Mouse (Mus musculus): Measurements from ENCODE around the gene Hmgcl.
"Not testable (repeated sequence)": the region's sequence is repeated elsewhere in the genome, so short reads cannot be mapped to it uniquely, and the experiment has no call there.

Hmgcl gene

DNA sequence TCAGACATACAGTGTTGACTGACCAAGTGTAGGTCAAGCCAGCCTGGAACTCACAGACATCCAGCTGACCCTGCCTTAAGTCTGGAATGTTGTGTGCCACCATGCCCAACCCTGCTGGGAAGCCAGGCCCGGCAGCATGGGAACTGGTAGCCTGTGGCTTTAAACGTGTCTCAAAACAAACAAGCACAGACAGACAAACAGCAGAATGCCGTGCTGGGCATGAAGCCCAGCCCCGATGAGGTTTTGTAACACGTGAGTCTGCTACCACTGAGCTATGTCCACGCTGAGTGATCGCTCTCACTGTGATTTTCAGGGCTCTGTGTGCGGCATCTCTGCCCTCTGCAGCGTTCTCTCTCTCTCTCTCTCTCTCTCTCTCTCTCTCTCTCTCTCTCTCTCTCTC, 9.6 kb downstream of the Hmgcl start:
- DNase-seq (ENCODE audit: extremely low spot score, low read depth, low spot score) = no peak

DNA sequence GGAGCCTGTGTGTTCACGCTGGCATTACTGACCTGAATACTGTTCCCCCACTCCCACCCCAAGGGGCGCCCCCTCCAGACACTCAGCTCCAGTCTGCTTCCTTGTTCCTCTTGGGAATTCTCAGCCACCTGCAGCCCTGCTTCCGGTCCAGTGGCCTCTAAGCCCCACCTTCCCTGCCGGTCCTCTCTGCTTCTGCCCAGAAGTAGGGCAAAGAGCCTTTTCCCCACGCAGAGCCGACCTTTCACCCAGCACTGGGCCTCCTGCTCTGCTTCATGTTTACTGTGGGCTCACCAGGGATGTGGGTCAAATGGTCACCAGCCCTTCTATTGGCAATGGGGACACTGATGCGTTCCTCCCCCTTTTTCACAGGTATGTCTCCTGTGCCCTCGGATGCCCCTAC, 12.1 kb downstream of the Hmgcl start:
- no peak for DNase-seq (ENCODE audit: extremely low spot score, low read depth, low spot score)

DNA sequence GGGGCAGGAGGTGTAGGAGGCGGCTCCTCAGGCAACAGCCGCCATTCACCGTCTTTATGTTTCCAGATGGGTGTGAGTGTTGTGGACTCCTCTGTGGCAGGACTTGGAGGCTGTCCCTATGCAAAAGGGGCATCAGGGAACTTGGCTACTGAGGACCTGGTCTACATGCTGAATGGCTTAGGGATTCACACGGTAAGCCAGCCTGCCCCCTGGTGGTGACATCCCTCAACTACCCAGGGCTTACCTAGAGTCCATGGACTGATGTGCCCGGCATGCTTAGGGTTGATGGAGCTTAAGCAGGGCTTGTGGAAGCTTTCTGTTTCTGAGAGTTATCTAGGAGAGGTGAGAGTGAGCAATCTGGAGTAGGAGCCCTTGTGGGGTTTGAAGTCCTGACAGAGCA, 14.5 kb downstream of the Hmgcl start:
- DNase-seq (ENCODE audit: extremely low spot score, low read depth, low spot score) = no peak

DNA sequence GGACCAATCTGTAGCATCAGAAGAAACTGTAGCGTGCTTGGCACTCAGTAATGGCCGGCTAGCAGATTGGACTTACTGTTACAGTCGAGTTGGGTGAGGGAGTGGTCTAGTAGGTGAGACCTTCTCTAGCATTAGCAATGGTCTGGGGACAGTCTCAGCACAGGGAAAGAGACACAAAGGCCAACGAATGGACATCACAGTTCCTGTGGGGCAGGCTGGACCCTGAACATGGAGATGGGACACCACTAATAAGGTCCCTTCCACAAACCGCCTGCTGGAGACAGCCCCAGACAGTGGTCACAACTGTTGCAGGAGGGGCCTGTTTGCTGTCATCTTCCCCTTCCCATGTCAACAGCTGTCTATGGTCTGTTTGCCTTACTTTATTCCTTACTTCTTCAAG, 15.5 kb downstream of the Hmgcl start:
- DNase-seq (ENCODE audit: extremely low spot score, low read depth, low spot score) = no peak

DNA sequence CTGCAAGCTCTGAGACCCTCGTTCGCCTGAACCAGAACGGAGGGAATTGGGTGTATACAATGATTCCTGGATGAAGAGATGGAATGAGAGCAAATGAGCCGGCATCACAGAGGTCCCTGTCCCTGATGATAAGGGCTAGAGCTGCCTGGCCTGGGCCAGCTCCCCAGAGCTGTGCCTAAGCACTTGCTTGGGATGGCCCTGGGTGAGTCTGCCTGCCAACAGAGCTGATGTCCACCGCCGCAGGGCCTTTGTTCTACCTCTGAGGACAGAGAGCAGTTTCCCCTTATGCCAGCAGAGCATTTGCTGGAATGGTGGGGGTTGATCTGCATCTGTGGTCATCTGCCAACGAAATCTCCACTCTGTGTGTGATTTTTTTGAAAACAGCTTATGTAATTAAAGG, 15.9 kb downstream of the Hmgcl start:
- DNase-seq (ENCODE audit: extremely low spot score, low read depth, low spot score) = no peak

DNA sequence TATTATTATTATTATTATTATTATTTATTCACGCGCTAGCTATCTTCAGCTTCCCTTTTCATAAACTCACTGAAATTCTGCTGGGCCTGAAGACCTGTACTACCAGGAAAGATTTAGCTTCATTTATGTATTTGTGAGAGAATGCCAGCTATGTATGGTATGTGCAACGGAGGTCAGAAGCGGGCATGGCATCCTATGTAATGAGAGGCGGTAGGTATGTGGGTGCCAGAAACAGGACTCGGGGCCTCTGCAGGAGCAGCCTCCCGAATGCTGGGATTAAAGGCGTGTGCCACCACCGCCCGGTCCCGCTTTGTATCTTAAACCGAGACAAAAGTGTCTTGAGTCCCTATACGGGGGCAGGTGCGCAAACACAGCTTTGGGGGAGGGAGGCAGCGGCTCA, 16.7 kb downstream of the Hmgcl start:
- DNase-seq (ENCODE audit: extremely low spot score, low read depth, low spot score) = no peak

DNA sequence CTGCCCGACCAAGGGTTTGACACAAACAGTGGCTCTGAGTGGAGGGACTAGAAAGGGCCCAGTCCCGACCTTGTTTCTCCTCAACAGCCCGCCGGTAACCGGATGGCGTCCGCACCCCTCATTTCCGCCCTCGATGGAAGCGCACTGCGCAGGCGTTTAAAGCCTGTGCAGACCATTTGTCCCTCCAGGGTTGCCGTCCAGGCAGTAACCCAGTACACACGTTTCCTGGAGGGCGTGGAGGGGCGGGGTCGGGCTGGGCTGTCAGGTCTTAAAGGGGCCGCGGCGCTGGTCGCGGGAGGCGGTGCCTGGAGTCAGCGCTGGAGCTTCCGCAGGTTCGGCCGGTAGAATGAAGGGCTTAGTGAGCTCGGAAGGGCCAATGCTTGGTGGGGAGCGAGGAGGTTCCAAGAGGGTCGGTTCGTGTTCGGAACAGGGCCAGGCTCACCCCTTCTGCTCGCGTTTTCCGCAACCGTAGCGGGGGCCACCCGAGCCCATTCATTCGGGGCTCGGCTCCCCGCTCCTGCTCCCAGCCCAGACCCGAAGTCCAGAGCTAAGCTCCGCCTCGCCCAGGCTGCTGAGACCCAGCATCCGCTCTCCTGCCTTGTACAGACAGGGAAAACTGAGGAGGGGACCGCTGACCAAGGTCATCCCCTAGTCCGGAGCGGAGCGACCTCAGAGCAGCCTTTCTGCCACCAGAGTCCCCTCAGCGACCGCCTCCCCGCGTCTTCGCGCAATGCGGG, 17.4 kb downstream of the Hmgcl start, which contains the start of gene Gale:
Gale (plus strand) TSS at position 271 of the 737 bp plus-strand sequence.
- peak; percentile 94 for DNase-seq (ENCODE audit: extremely low spot score, low read depth, low spot score)

DNA sequence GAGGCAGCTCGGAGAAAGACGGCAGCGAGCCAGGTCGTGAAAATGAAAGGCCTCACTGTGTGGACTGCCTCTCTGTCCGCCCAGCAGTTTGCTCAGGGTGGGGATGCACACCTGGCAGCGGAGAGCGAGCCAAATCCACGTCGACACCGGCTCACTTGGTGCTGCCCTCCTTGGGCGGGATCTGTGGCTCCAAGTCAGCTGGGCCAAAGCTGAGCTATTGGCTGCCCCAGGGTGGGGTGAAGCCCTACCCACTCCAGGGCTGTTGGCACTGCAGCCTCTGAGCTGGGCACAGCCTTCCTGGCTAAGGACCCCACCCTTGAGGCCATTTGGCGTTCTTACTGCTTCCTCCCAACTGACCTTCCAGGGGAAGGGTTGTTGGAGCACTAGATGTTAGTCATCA, 18.2 kb downstream of the Hmgcl start:
- no peak for DNase-seq (ENCODE audit: extremely low spot score, low read depth, low spot score)

DNA sequence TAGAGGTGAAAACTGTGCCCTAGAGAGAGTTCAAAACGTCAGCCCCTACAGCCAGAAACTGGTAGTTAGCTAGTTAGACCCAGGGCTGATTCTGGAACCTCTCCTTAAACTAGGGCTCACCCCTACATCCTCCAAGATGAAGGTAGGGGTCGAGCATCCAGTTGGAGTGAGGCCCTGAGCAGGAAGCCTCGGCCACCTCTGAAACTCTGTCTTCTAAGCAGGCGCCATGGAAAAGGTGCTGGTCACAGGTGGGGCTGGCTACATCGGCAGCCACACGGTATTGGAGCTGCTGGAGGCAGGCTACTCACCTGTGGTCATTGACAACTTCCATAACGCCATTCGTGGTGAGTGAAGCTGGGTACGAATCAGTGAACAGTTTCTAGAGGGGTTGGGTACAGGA, 18.9 kb downstream of the Hmgcl start:
- no peak for DNase-seq (ENCODE audit: extremely low spot score, low read depth, low spot score)

DNA sequence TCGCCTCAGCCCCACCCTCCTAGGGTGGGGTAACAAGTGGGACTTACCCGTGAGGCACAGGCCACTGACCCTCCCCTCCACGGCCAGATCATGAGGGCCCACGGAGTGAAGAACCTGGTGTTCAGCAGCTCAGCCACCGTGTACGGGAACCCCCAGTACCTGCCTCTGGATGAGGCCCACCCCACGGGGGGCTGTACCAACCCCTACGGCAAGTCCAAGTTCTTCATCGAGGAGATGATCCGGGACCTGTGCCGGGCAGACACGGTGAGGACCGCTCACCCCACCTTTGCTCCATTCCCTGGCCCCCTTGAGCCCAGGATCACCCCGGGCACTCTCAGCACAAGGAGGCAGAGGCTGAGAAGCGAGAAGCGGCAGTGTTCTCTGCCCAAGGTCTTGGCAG, 20.0 kb downstream of the Hmgcl start:
- no peak for DNase-seq (ENCODE audit: extremely low spot score, low read depth, low spot score)

DNA sequence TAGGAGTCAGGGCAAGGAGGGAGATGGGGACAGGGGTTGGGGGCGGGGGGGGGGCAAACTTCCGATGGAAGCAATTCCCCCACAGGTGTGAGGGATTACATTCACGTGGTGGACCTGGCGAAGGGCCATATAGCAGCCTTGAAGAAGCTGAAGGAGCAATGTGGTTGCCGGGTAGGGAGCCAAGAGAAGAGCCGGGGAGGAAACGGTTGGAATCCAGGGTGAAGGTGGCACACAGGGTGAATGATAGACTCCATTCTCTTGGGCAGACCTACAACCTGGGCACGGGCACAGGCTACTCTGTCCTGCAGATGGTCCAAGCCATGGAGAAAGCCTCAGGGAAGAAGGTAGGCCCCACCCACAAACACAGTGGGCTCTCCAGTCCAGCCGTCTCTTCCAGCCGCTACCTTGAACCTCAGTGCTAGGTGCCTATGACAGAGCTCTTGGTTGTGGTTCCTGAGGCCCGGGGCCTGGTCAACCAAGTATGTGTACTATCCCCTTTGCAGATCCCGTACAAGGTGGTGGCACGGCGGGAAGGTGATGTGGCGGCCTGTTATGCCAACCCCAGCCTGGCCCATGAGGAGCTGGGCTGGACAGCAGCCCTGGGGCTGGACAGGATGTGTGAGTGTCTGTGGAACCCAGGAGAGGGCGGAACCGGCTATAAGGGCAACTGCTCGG, 21.0 kb downstream of the Hmgcl start:
- no peak for DNase-seq (ENCODE audit: extremely low spot score, low read depth, low spot score)

DNA sequence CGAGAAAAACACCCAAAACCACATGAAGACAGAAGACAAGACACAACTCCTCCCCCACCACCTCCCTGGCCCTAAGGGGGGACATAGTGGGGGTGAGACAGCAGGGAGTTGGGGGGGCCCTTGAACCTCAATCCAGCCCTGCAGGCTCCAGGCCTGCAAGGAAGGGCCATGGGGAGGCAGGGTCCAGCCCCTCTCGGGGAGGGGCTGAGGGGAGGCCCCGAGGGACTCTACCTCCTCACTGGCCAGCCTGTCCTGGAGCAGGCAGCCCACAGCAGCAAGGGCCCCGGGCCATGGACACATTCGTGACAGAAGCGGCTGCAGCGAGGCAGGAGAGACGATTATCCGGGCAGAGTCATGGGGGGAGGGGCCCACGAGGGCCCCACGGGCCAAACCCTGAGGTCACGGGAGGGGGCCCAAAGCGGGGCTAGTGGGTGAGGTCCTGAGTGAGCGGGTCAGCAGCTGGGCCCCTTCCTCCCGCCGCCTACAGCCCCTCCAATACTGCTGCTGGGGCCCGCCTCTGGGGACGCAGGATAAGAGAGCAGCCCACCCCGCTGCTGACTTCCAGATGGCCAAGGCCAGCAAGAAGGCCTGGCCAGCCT, 22.1 kb downstream of the Hmgcl start:
- no peak for DNase-seq (ENCODE audit: extremely low spot score, low read depth, low spot score)

DNA sequence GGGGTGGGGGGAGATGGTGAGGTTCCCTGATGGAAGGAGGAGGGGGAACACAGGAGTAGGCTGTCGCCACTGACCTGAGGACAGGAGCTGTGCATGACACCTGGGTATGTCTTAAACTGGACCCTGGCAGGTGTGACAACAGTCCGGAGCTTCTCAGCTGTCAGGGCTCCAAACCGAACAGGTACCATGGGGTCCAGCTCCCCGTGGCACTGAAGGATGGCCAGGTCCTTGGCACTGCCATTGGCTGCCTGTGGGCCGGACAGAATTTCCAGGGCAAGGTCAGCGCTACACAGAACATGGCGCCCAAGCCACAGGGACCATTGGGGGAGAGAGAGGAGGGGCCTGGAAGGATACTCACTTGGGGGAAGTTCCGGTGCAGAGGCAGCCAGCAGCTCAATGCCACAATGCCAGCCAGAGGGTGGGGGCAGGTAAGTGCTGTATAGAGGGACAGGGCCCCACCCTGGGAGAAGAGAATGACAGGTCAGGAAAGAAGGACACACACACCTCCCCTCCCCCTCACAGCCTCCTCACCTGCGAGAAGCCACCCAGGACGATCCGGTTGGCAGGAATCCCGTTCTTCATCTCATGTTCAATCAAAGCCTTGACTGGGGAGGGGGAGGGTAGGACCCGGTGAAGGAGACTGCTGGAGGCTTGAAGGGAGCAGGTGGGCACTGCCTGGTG, 23.0 kb downstream of the Hmgcl start:
- DNase-seq (ENCODE audit: extremely low spot score, low read depth, low spot score) = no peak

DNA sequence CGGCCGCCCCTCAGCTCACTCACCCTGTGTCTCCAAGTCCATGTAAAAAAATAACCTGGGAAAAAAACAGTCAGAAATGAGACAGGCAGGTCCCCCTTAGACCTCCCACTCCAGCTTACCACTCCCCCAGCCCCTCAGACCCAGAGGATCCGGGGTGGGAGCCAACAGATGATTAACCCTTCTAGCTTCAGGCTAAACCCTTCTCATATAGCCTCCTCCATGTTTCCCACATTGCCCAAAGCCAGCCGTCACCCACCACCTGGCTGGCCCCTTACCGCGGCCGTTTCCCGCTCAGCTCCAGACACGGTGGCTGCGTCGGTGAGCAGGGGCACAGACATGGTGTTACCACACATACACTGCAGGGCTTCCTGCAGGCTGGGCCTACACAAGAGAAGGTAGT, 24.3 kb downstream of the Hmgcl start:
- no peak for DNase-seq (ENCODE audit: extremely low spot score, low read depth, low spot score)

DNA sequence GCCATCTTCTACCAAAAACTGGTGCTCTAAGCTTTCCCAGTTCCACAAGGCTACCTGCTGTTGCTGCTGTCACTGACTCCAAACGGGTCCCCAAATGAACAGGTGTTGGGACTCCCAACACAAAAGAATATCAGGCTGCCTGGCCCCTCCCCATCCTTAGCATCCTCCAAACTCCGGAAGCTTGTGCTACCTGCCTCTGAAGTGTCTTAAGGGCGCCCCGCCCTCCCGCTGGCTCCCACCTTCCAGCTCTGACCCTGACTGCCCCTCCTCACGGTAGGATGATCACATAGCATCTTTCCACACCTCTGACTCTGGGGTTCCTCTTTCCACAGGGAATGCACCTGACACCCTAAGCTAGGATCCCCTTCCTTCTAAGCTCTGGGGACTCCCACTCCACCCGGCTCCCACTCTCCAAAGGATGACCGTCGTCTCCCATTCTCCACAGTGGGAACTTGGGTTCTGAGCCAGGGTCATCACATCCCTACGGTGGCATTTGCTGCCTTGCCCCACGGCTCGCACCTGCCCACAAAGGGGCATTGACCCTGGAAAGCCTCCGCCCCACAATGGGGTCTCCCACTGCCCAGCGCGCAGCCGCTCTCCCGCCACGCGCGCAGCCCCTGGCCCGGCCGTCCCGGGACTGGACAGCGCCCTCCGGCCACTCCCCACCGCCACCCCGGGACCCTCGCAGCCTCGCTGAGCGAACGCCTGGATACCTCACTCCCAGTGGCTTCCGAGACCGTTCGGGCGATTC, 25.7 kb downstream of the Hmgcl start:
- DNase-seq (ENCODE audit: extremely low spot score, low read depth, low spot score) = no peak

DNA sequence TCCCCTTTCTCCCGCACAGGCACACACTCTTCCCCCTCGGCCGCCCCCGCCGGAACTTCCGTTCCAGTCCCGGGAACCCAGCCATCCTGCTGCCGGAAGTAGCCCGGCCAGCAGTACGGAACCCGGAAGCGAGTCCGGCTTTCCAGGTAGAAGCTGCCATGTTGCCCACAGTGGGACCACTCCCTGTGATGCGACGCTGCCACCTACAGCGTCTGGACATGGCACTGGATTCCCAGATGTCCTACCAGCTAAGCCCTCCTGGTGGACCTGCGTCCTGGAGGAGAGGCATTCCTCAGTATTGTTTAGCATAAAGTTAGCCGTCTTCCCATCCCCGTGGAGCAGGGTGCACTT, 26.3 kb downstream of the Hmgcl start, which contains the start of gene Lypla2:
Lypla2 (minus strand) TSS at position 71 of the 351 bp plus-strand sequence.
- DNase-seq (ENCODE audit: extremely low spot score, low read depth, low spot score) = no peak

DNA sequence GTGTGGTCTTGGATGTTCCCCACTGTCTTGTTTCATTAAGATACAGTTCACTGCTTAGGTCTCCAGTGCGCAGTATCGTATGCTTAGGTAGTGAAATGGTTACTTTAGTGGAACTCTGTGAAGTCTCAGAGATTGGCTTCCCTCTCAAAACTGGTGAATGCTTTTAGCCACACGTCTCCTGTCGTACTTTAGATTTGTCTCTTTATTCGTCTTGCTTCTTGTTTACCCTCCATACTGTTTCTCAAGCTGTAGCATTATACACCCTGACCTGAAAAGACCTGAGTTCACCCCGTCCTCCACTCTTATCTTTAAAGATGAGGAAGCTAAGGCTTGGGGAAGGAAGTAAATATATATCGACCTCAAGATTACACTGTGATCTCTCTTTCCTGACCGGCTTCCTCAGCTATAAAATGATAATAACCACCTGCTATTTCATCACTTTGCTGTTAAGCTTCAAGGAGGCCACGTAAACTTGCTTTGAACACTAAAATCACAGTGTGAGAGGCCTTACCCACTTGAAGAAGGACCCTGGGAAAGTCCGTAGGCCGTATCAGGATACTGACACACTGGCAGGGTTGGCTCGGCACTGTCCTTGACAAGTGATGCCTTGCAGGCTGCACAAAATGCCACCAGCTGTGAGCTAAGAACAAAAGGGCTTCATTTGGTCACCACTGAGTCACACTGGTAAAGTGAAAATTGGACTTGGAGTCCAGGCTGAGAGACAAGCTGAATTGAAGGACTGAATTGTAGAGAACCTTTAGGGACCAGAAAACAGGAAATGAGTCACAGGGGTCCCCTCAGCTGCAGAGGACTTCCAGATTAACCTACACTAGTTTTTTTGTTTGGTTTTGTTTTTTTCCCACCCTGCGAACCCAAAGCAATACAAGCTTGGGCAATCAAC, 26.9 kb downstream of the Hmgcl start:
- DNase-seq (ENCODE audit: extremely low spot score, low read depth, low spot score) = no peak

DNA sequence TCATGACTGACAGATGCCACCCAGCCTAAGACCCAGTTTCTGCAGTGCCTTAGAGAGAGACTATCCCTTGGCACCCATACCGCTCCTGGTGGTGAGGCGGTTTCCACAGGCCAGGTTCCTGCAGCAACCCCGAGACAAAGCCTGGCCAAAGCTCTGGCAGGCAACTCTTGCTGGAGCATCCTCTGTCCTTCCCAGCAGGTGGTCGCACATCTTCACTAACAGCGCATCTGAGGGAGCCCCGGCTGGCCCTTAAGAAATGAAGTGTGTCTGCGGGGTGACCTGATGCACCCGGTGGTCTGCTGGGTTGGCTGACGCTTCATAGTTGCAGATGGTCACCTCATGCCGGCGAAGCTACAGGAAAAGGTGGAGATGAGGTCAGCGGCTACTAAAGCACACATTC, 29.9 kb downstream of the Hmgcl start:
- DNase-seq (ENCODE audit: extremely low spot score, low read depth, low spot score) = no peak

DNA sequence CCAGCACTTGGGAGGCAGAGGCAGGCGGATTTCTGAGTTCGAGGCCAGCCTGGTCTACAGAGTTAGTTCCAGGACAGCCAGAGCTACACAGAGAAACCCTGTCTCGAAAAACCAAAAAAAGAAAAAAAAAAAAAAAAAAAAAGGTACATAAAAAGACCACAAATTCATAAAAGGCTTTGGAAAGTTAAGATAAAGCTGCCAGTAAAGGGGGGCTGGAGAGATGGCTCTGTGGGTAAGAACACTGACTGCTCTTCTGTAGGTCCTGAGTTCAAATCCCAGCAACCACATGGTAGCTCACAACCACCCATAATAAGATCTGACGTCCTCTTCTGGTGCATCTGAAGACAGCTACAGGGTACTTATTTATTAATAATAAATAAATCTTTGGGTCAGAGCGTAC, 34.0 kb downstream of the Hmgcl start:
- not testable (repeated sequence) for DNase-seq (ENCODE audit: extremely low spot score, low read depth, low spot score)

DNA sequence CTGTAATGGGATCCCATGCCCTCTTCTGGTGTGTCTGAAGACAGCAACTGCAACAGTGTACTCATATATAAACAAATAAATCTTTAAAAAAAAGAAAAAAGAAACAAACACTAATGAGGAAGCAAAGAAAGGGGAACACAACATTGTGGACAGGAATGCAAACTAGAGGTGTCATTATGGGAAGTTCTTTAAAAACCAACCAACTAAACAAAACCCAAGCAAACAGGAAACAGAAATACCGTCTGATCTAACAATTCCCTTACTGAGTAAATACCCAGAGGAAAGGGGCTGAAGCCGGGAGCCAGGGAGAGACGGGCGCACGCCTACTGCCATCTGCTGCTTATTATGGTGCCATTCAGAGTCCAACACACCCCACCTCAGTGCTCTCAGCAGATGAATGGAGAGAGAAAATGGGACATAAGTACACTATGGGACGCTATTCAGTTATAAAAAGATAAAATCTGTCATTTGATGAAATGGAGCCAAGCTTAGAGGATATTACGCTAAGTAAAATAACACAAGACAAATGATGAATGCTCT, 35.3 kb downstream of the Hmgcl start:
- no peak for DNase-seq (ENCODE audit: extremely low spot score, low read depth, low spot score)

Measured in hindlimb bud, embryonic 11.5 days (tissue).